Mouse (Mus musculus) adrenal gland, adult 2 months (tissue): ENCODE measurements around the gene Hoxc6. TPM values are rescaled to one million over a fixed set of nuclear protein-coding genes. Genes with fewer than 3 reads are reported as not detected.

Experiments
- DNase-seq: peaks from one replicate; pipeline ENCODE4 v3.0.0; 2021
- polyA plus RNA-seq: library from polyadenylated mRNA; depleted of rRNA; stranded (reverse); fragments of >200 nt; gene quantifications from 2 replicates; pipeline ENCODE4 v1.2.3, GENCODE M21; 2012
- total RNA-seq, 2 experiments: library from RNA; stranded (reverse); gene quantifications; 2 replicates each; pipeline ENCODE4 v1.2.3; 2021

Hoxc6 gene
- total and polyA plus RNA-seq, 3 experiments: 52.2 to 60.3 (median 58.1) TPM

- DNase-seq: peak; percentile 74
Measured at GRCm38 (mm10) chr15:102990461-102991397, 7.3 kb upstream of the Hoxc6 start, which contains the start of gene Hoxc8. Hoxc8 (plus strand) TSS chr15:102990607.

GRCm38 (mm10) chr15:102991782-102992181 lies 6.3 kb upstream of the Hoxc6 start:
- peak; percentile 42 for DNase-seq

GRCm38 (mm10) chr15:102992206-102992605 lies 5.9 kb upstream of the Hoxc6 start:
- peak; percentile 58 for DNase-seq

- DNase-seq: no peak
Measured at GRCm38 (mm10) chr15:102992863-102993262, 5.2 kb upstream of the Hoxc6 start.

- DNase-seq: no peak
Measured at GRCm38 (mm10) chr15:102996548-102996947, 1.5 kb upstream of the Hoxc6 start.

- DNase-seq: peak; percentile 26
Measured at GRCm38 (mm10) chr15:102997431-102997830, 626 bp upstream of the Hoxc6 start.

GRCm38 (mm10) chr15:102998608-102999182 lies 638 bp downstream of the Hoxc6 start:
- no peak for DNase-seq

- peak; percentile 94 for DNase-seq
Measured at GRCm38 (mm10) chr15:102999183-102999831, 1.2 kb downstream of the Hoxc6 start.

GRCm38 (mm10) chr15:102999955-103000354 lies 1.9 kb downstream of the Hoxc6 start:
- DNase-seq: peak; percentile 66

GRCm38 (mm10) chr15:103000501-103000901 lies 2.4 kb downstream of the Hoxc6 start:
- peak; percentile 75 for DNase-seq

GRCm38 (mm10) chr15:103001370-103001769 lies 3.3 kb downstream of the Hoxc6 start:
- peak; percentile 61 for DNase-seq

- peak; percentile 51 for DNase-seq
Measured at GRCm38 (mm10) chr15:103002156-103002555, 4.1 kb downstream of the Hoxc6 start.

GRCm38 (mm10) chr15:103002821-103003448 lies 4.9 kb downstream of the Hoxc6 start:
- peak; percentile 48 for DNase-seq

- DNase-seq: peak; percentile 73
Measured at GRCm38 (mm10) chr15:103005308-103005707, 7.3 kb downstream of the Hoxc6 start.

GRCm38 (mm10) chr15:103005797-103006196 lies 7.7 kb downstream of the Hoxc6 start:
- DNase-seq: no peak

- no peak for DNase-seq
Measured at GRCm38 (mm10) chr15:103006326-103006725, 8.3 kb downstream of the Hoxc6 start.

GRCm38 (mm10) chr15:103009265-103010111 lies 11.4 kb downstream of the Hoxc6 start:
- DNase-seq: peak; percentile 81

- peak; percentile 58 for DNase-seq
Measured at GRCm38 (mm10) chr15:103010112-103010846, 12.2 kb downstream of the Hoxc6 start.

- DNase-seq: peak; percentile 70
Measured at GRCm38 (mm10) chr15:103010847-103011555, 12.9 kb downstream of the Hoxc6 start.
